Mouse (Mus musculus) embryonic facial prominence, embryonic 10.5 days (tissue): ENCODE measurements at regions not wholly inside any gene's neighbourhood (a gene's known extent, or its start where the extent isn't known, plus 50 kb on each side); places are given as distances from the start of the nearest gene placed in this dataset.

ENCODE experiments used
- DNase-seq: peaks from one replicate; pipeline ENCODE4 v3.0.0-alpha.2; 2017; ENCODE audit warnings: low spot score
- H3K27ac ChIP-seq: fragments of 300-500 bp; sonication (generic); replicated peaks from 2 replicates; pipeline ENCODE4 v1.5.1; 2016; ENCODE audit warnings: mild to moderate bottlenecking
- H3K27me3 ChIP-seq: fragments of 300-500 bp; sonication (generic); replicated peaks from 2 replicates; pipeline ENCODE4 v1.6.1; 2016; ENCODE audit warnings: low read depth, mild to moderate bottlenecking; ENCODE audit not compliant: poor library complexity, severe bottlenecking
- H3K36me3 ChIP-seq: fragments of 300-500 bp; sonication (generic); replicated peaks from 2 replicates; pipeline ENCODE4 v1.6.1; 2016; ENCODE audit warnings: mild to moderate bottlenecking, moderate library complexity
- H3K4me1 ChIP-seq: fragments of 300-500 bp; sonication (generic); 2 replicates; pipeline ENCODE4 v1.6.1; 2016
- H3K4me3 ChIP-seq: fragments of 300-500 bp; sonication (generic); 2 replicates; pipeline ENCODE4 v1.5.1; 2016; ENCODE audit warnings: mild to moderate bottlenecking, moderate library complexity
- H3K9me3 ChIP-seq: fragments of 300-500 bp; sonication (generic); 2 replicates; pipeline ENCODE4 v1.6.1; 2016; ENCODE audit warnings: mild to moderate bottlenecking
- WGBS: fragments of 180-500 bp; shearing (Covaris S2); methylation state at CpG from one replicate; pipeline ENCODE4 v1.1.7; 2016; 5-methylcytosine and 5-hydroxymethylcytosine counted together

DNA sequence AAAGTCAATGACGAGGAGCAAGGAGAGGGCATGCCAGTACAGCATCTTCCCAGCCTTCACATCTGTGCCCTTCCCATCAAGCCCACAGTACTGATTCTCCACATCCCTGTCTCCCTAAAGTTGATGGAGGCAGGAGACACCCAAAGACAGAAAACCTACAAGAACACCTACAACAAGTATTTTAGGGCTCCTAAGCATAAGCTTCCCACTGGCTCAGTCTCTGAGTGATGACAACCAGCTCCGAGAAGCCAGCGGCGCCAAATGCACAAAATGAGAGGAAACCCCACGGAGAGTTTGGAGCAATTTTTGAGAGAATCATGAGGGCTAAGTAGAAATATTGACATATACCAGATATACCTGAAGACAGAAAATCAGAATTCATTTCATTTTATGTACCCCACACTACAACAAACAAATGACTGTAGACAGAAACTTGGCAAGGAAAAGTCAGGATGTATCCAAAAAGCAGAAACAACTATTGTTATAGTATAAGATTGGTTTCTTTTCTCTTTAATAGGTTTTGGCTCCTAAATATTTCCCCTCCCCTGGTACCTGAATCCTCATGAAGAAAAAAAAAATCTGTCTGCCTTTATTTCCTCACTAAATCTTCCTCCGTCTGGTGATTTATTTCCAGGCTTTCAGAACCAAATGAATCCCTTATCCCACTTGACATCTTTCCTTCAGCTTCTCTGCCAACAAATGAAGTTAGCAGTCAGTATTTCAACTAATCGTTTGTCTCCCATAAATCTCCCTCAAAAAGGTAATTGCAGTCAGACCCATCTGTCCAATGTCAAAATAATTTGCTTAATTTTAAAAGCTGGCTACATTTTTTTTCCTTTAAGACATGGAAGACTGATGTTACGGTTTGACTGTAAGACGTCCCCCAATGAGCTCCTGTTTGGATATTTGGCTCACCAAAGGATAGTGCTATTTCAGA lies 102.0 kb downstream of the Actbl2 start:
- 86% methylated on average over 9 of the region's 9 CpGs for WGBS
- H3K4me1 ChIP-seq, result no peaks in the 10 kb centered on the region
- DNase-seq, result no peak
- H3K27me3 ChIP-seq, result no peaks in the 10 kb centered on the region
- no peak overlapping the region for H3K4me3 ChIP-seq
- H3K36me3 ChIP-seq, result no peaks in the 10 kb centered on the region
- H3K9me3 ChIP-seq, result no peaks in the 10 kb centered on the region
- H3K27ac ChIP-seq, result no peak overlapping the region

DNA sequence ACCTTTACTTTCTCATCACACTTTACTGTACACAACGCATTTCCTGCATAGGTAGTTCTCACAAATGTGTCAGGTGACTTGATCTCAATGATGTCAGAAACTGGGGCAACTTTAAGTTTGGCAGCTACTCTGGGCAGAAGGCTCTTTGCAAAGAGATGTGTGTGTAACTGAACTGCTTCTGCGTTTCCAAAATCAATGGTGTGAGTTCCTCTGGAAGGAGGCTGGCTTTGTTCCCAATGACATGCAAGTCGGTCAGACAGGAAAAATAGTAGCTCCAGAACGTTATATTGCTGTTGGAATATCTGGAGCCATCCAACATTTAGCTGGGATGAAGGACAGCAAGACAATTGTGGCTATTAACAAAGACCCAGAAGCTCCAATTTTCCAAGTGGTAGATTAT lies 106.6 kb downstream of the Actbl2 start:
- no peaks in the 10 kb centered on the region for H3K4me1 ChIP-seq
- no peak overlapping the region for H3K4me3 ChIP-seq
- no peak for DNase-seq
- 90% methylated on average over 4 of the region's 4 CpGs for WGBS
- H3K9me3 ChIP-seq, result peaks cover 3% of the 10 kb centered on the region; the same call in 1 of the 2 replicates
- H3K27ac ChIP-seq, result no peak overlapping the region
- no peaks in the 10 kb centered on the region for H3K27me3 ChIP-seq
- H3K36me3 ChIP-seq, result no peaks in the 10 kb centered on the region

DNA sequence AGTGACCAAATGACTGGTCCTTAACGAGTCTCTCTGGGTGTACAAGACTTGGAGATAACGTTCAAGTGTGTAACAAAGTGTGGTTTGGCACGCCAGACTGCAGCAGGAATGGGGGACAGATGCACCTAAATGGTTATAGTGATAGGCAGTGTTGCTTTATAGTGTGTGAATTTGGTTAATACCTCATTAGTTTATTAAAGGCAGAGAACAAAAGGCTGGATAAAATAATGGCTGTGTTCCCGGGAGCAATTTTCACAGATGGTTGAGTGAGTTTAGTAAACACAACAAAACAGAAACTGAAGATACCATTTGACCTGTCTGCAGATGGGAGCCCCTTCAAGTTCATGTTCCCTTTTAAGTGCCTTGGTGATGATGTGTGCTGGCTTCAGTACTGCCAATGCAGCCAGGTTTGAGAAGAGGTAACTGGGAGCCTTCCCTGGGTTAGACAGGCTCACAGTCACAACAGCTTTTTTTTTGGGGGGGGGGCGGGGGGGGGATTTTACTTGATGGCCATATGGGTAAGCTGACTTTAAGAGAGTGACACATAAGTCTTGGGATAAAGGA lies 108.4 kb downstream of the Actbl2 start:
- DNase-seq, result no peak
- H3K4me1 ChIP-seq, result no peaks in the 10 kb centered on the region
- H3K4me3 ChIP-seq, result no peak overlapping the region
- peaks cover 3% of the 10 kb centered on the region; the same call in 1 of the 2 replicates for H3K9me3 ChIP-seq
- no peaks in the 10 kb centered on the region for H3K27me3 ChIP-seq
- no peak overlapping the region for H3K27ac ChIP-seq
- no peaks in the 10 kb centered on the region for H3K36me3 ChIP-seq
- WGBS, result 69% methylated on average over 5 of the region's 5 CpGs

DNA sequence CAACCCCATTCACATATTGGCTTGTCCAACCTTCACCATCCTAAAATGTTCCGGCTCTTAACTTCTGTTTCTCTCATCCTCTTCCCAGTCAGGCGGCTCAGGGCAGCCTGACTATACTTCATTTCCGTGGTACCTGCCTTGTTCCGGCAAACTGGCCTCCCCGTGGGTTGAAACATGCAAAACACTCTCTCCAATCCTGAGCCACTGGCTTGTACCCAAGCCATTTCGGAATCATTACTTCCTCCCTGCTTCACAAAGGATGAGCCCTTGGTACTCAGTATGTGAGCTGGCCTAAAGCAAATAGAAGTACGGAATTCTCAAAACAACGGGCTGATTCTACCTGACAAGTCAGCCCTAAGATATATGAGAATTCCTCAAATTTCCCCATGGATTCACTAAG lies 112.1 kb downstream of the Actbl2 start:
- Histone ChIP-seq H3K27ac (no peak overlapping the region), H3K4me3 (no peak overlapping the region), H3K9me3 (peaks cover 3% of the 10 kb centered on the region; the same call in 1 of the 2 replicates), H3K36me3 (no peaks in the 10 kb centered on the region), H3K27me3 (no peaks in the 10 kb centered on the region), H3K4me1 (no peaks in the 10 kb centered on the region)
- 90% methylated on average over 8 of the region's 8 CpGs for WGBS
- no peak for DNase-seq

DNA sequence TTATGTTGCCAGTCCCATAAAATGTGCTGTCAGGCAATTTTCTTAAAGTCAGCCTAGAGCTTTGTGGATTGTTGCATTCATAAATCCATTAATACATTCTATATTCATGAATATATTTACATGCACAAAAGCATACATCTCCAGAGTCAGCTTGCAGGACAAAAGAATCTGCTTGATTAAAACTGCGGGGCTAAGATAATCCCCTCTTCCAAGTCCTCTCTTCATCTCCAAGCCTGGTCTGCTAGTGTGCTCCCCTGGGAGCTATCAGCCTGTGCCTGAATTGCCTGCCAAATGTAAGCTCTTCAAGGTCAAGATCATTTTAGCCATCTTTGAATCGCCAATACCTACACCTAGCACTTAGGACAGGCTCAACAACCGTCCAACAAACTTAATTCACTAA lies 112.8 kb downstream of the Actbl2 start:
- H3K4me1 ChIP-seq, result no peaks in the 10 kb centered on the region
- WGBS, result 60% methylated on average over 3 of the region's 3 CpGs
- no peak overlapping the region for H3K27ac ChIP-seq
- DNase-seq, result no peak
- H3K27me3 ChIP-seq, result no peaks in the 10 kb centered on the region
- no peak overlapping the region for H3K4me3 ChIP-seq
- no peaks in the 10 kb centered on the region for H3K36me3 ChIP-seq
- H3K9me3 ChIP-seq, result peaks cover 3% of the 10 kb centered on the region; the same call in 1 of the 2 replicates

DNA sequence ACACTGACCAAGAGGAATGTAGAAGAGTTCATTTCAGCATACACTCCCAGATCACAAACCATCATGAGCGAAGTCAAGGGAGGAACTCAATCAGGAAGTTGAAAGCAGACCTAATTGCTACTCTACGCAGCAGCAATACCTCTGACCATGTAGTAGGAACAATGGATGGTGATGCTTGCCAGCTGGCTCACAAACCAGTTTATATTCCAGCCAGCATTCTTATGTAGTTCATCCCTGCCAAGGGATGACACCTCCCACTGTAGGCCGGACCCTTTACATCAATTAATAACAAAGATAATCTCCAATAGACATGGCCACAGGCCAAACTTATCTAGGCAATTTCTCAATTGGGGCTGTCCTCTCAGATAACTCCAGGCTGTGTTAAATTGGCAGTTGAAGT lies 115.1 kb downstream of the Actbl2 start:
- Histone ChIP-seq H3K9me3 (peaks cover 3% of the 10 kb centered on the region; the same call in 1 of the 2 replicates), H3K4me3 (no peak overlapping the region), H3K4me1 (no peaks in the 10 kb centered on the region), H3K36me3 (no peaks in the 10 kb centered on the region), H3K27ac (no peak overlapping the region), H3K27me3 (no peaks in the 10 kb centered on the region)
- WGBS, result 83% methylated on average over 3 of the region's 3 CpGs
- DNase-seq, result no peak

DNA sequence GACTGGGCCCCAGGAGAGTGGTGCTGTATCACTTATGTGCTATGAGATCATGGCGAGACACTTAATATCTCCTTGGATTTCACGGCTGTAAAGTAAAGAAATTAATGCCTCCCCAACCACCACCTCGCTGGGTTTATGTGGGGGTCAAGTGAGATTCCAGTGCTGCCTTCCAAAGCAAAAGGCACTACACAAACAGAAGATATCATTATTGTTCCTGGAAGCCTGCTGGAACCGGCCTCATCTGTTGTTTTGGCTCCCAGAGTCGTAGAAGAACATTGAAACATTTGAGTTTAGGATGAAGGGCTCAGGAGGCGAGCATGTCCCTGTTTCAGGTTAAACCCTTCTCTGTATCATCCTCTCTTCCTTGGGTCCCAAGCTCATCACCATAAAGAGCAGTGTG lies 116.6 kb downstream of the Gpbp1 start:
- WGBS, result 76% methylated on average over 6 of the region's 6 CpGs
- H3K9me3 ChIP-seq, result no peaks in the 10 kb centered on the region
- no peaks in the 10 kb centered on the region for H3K4me1 ChIP-seq
- no peak for DNase-seq
- H3K27ac ChIP-seq, result no peak overlapping the region
- no peak overlapping the region for H3K4me3 ChIP-seq
- no peaks in the 10 kb centered on the region for H3K27me3 ChIP-seq
- no peaks in the 10 kb centered on the region for H3K36me3 ChIP-seq

DNA sequence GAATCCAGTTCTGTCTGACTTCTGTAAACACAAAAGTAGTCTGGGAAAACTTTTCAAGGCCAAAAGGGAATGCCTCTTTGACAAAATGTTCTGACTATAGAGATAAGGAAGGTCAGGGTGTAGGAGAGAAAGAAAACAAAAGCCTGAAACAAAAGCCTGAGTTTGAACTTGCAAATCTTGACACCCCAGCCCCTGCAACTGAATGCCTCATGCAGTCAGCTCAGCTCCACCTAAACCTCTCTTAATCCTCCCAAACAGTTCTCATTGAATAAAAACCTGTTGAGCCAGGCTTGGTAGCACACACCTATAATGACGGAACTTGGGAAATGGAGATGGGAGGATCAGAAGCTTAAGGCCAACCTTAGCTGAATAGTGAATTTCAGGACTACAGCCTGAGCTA lies 116.1 kb downstream of the Gpbp1 start:
- Histone ChIP-seq H3K27me3 (no peaks in the 10 kb centered on the region), H3K4me1 (no peaks in the 10 kb centered on the region), H3K27ac (no peak overlapping the region), H3K9me3 (no peaks in the 10 kb centered on the region), H3K4me3 (no peak overlapping the region), H3K36me3 (no peaks in the 10 kb centered on the region)
- no peak for DNase-seq
- 56% methylated on average over 1 of the region's 1 CpGs for WGBS
